Mouse (Mus musculus): Measurements from ENCODE around the gene Mnt. TPM values are rescaled to one million over a fixed set of nuclear protein-coding genes. Genes with fewer than 3 reads are reported as not detected.

Gene Mnt
- total RNA-seq, 4 experiments from 2014 or later = 5.8 to 11.7 (median 7.8) TPM

Small RNA genes lying within 50 kb of the gene (microRNA-seq; reads per million reads assigned to microRNA genes)
- not detected for gene Mir6926

Other genes with a start within 250 kb of the Mnt start
- gene Rap1gap2, start 220.0 kb upstream of the Mnt start, total RNA-seq (2022) = 1 to 10 TPM; 3.7 to 6.6 (median 5.9) TPM
- gene Ccdc92b, start 211.3 kb upstream of the Mnt start, total RNA-seq (2022) = under 1 TPM in 1 of 4 experiments, not detected in 3; 0.07 TPM
- 10 to 100 TPM; 87.3 to 98.6 (median 92.7) TPM for gene Cluh, start 181.4 kb upstream of the Mnt start, total RNA-seq (2022)
- gene Pafah1b1, start 106.2 kb upstream of the Mnt start, total RNA-seq (2022) = 100 to 1,000 TPM; 107 to 135 (median 112) TPM
- gene Mettl16, start 60.1 kb upstream of the Mnt start, total RNA-seq (2022) = 10 to 100 TPM; 10.7 to 16.3 (median 12.4) TPM
- gene Sgsm2, start 66.1 kb downstream of the Mnt start, total RNA-seq (2022) = 1 to 10 TPM; 1.3 to 2.0 (median 1.7) TPM
- gene Tsr1, start 67.2 kb downstream of the Mnt start, total RNA-seq (2022) = 10 to 100 TPM; 26.3 to 39.2 (median 28.2) TPM
- 10 to 100 TPM; 10.3 to 13.0 (median 11.7) TPM for gene Smg6, start 94.9 kb downstream of the Mnt start, total RNA-seq (2022)
- gene Srr, start 95.0 kb downstream of the Mnt start, total RNA-seq (2022) = 10 to 100 TPM; 15.8 to 19.1 (median 17.0) TPM